Mouse (Mus musculus) hindbrain, embryonic 11.5 days (tissue): ENCODE data around the gene Dab2. TPM values are rescaled to one million over a fixed set of nuclear protein-coding genes. Genes with fewer than 3 reads are reported as not detected.

Experiments
- ATAC-seq: fragments of 200-750 bp; cut with Nextera tagmentation; 2 replicates; pipeline ENCODE4 v1.8.0; 2017; ENCODE audit warnings: mild to moderate bottlenecking, moderate TSS enrichment, moderate library complexity; ENCODE audit not compliant: low FRiP score
- DNase-seq: peaks from one replicate; pipeline ENCODE4 v3.0.0-alpha.2; 2015; ENCODE audit warnings: low spot score
- H3K27ac ChIP-seq: fragments of 300-500 bp; sonication (generic); 2 replicates; pipeline ENCODE4 v1.5.1; 2014; ENCODE audit warnings: mild to moderate bottlenecking, low read depth, low read length
- H3K27me3 ChIP-seq: fragments of 300-500 bp; sonication (generic); 2 replicates; pipeline ENCODE4 v1.6.1; 2014; ENCODE audit warnings: mild to moderate bottlenecking, low read length, moderate library complexity, mixed read lengths; ENCODE audit not compliant: control insufficient read depth, insufficient read depth
- H3K36me3 ChIP-seq: fragments of 300-500 bp; sonication (generic); 2 replicates; pipeline ENCODE4 v1.6.1; 2014; ENCODE audit warnings: mild to moderate bottlenecking, low read length, moderate library complexity, mixed read lengths; ENCODE audit not compliant: control insufficient read depth, insufficient read depth
- H3K4me1 ChIP-seq: fragments of 300-500 bp; sonication (generic); replicated peaks from 2 replicates; pipeline ENCODE4 v1.6.1; 2014; ENCODE audit warnings: low read length, mixed read lengths; ENCODE audit not compliant: control insufficient read depth, insufficient read depth
- H3K4me2 ChIP-seq: fragments of 300-500 bp; sonication (generic); replicated peaks from 2 replicates; pipeline ENCODE4 v1.6.1; 2014; ENCODE audit warnings: mild to moderate bottlenecking, low read depth, low read length
- H3K4me3 ChIP-seq: fragments of 300-500 bp; sonication (generic); 2 replicates; pipeline ENCODE4 v1.5.1; 2014; ENCODE audit warnings: low read depth, low read length
- H3K9ac ChIP-seq: fragments of 300-500 bp; sonication (generic); 2 replicates; pipeline ENCODE4 v1.6.1; 2014; ENCODE audit warnings: low read depth, low read length
- H3K9me3 ChIP-seq: fragments of 300-500 bp; sonication (generic); 2 replicates; pipeline ENCODE4 v1.6.1; 2016; ENCODE audit warnings: low read length; ENCODE audit not compliant: control insufficient read depth
- WGBS: fragments of 180-500 bp; shearing (Covaris S2); extraction: QIAGEN DNeasy Blood & Tissue Kit; methylation state at CpG from one replicate; pipeline ENCODE4 v1.1.7; 2014; 5-methylcytosine and 5-hydroxymethylcytosine counted together
- polyA plus RNA-seq: library from polyadenylated mRNA; unstranded; fragments of >200 nt; fragmentation: Nextera tagmentation; extraction: Ambion mirVana; gene quantifications from 2 replicates; pipeline ENCODE4 v1.2.1, GENCODE M21; 2014

Gene Dab2
- polyA plus RNA-seq, 1 experiment from 2014 or later: 70.2 TPM

GRCm38 (mm10) chr15:6280021-6280451, 19.6 kb upstream of the Dab2 start:
- DNase-seq: peak; percentile 15
- 61% methylated on average over 4 of the region's 4 CpGs for WGBS
- ATAC-seq: no peak
- no peaks in the 10 kb centered on the region for H3K4me1 ChIP-seq
- H3K4me2 ChIP-seq: no peak overlapping the region
- no peaks in the 10 kb centered on the region for H3K9me3 ChIP-seq
- no peaks in the 10 kb centered on the region for H3K36me3 ChIP-seq
- H3K27me3 ChIP-seq: no peaks in the 10 kb centered on the region
- H3K27ac ChIP-seq: no peak overlapping the region
- H3K9ac ChIP-seq: no peak overlapping the region
- H3K4me3 ChIP-seq: no peak overlapping the region

GRCm38 (mm10) chr15:6283249-6283648, 16.3 kb upstream of the Dab2 start:
- H3K4me2 ChIP-seq: no peak overlapping the region
- H3K27ac ChIP-seq: no peak overlapping the region
- ATAC-seq (no peak), DNase-seq (no peak)
- no peak overlapping the region for H3K9ac ChIP-seq
- H3K27me3 ChIP-seq: no peaks in the 10 kb centered on the region
- 74% methylated on average over 9 of the region's 9 CpGs for WGBS
- H3K9me3 ChIP-seq: no peaks in the 10 kb centered on the region
- no peaks in the 10 kb centered on the region for H3K4me1 ChIP-seq
- H3K36me3 ChIP-seq: no peaks in the 10 kb centered on the region
- no peak overlapping the region for H3K4me3 ChIP-seq

GRCm38 (mm10) chr15:6296071-6296470, 3.5 kb upstream of the Dab2 start:
- Histone ChIP-seq H3K9ac (no peak overlapping the region), H3K27me3 (no peaks in the 10 kb centered on the region), H3K27ac (no peak overlapping the region), H3K36me3 (no peaks in the 10 kb centered on the region), H3K4me2 (no peak overlapping the region), H3K4me1 (no peaks in the 10 kb centered on the region), H3K4me3 (no peak overlapping the region), H3K9me3 (no peaks in the 10 kb centered on the region)
- 73% methylated on average over 2 of the region's 2 CpGs for WGBS
- DNase-seq (no peak), ATAC-seq (no peak)

GRCm38 (mm10) chr15:6298726-6299125, 862 bp upstream of the Dab2 start:
- Histone ChIP-seq H3K36me3 (no peaks in the 10 kb centered on the region), H3K4me2 (no peak overlapping the region), H3K27me3 (no peaks in the 10 kb centered on the region), H3K4me1 (no peaks in the 10 kb centered on the region), H3K9me3 (no peaks in the 10 kb centered on the region), H3K9ac (no peak overlapping the region), H3K4me3 (no peak overlapping the region), H3K27ac (no peak overlapping the region)
- DNase-seq (no peak), ATAC-seq (no peak)
- WGBS: 86% methylated on average over 3 of the region's 3 CpGs

- ATAC-seq (no peak), DNase-seq (no peak)
- H3K36me3 ChIP-seq: no peaks in the 10 kb centered on the region
- WGBS: 88% methylated on average over 4 of the region's 4 CpGs
- H3K27ac ChIP-seq: no peak overlapping the region
- H3K4me1 ChIP-seq: no peaks in the 10 kb centered on the region
- no peaks in the 10 kb centered on the region for H3K27me3 ChIP-seq
- H3K9me3 ChIP-seq: no peaks in the 10 kb centered on the region
- H3K4me2 ChIP-seq: no peak overlapping the region
- H3K9ac ChIP-seq: no peak overlapping the region
- H3K4me3 ChIP-seq: no peak overlapping the region
Observed at GRCm38 (mm10) chr15:6302219-6302618, 2.6 kb downstream of the Dab2 start.

- DNase-seq (no peak), ATAC-seq (no peak)
- Histone ChIP-seq H3K9ac (no peak overlapping the region), H3K4me2 (no peak overlapping the region), H3K27ac (no peak overlapping the region), H3K36me3 (no peaks in the 10 kb centered on the region), H3K4me3 (no peak overlapping the region), H3K4me1 (no peaks in the 10 kb centered on the region), H3K27me3 (no peaks in the 10 kb centered on the region), H3K9me3 (no peaks in the 10 kb centered on the region)
- WGBS: 87% methylated on average over 2 of the region's 2 CpGs
Observed at GRCm38 (mm10) chr15:6303822-6304221, 4.2 kb downstream of the Dab2 start.

GRCm38 (mm10) chr15:6309633-6310032, 10.0 kb downstream of the Dab2 start:
- DNase-seq (no peak), ATAC-seq (no peak)
- H3K4me1 ChIP-seq: no peaks in the 10 kb centered on the region
- no peaks in the 10 kb centered on the region for H3K27me3 ChIP-seq
- no peaks in the 10 kb centered on the region for H3K9me3 ChIP-seq
- no peak overlapping the region for H3K4me3 ChIP-seq
- no peak overlapping the region for H3K4me2 ChIP-seq
- H3K27ac ChIP-seq: no peak overlapping the region
- WGBS: 95% methylated on average over 3 of the region's 3 CpGs
- H3K36me3 ChIP-seq: no peaks in the 10 kb centered on the region
- no peak overlapping the region for H3K9ac ChIP-seq

GRCm38 (mm10) chr15:6310417-6310816, 10.8 kb downstream of the Dab2 start:
- ATAC-seq (no peak), DNase-seq (no peak)
- no peak overlapping the region for H3K4me2 ChIP-seq
- no peak overlapping the region for H3K9ac ChIP-seq
- 87% methylated on average over 4 of the region's 4 CpGs for WGBS
- H3K27me3 ChIP-seq: no peaks in the 10 kb centered on the region
- H3K4me1 ChIP-seq: no peaks in the 10 kb centered on the region
- no peak overlapping the region for H3K27ac ChIP-seq
- H3K4me3 ChIP-seq: no peak overlapping the region
- H3K36me3 ChIP-seq: no peaks in the 10 kb centered on the region
- H3K9me3 ChIP-seq: no peaks in the 10 kb centered on the region

GRCm38 (mm10) chr15:6312396-6312795, 12.8 kb downstream of the Dab2 start:
- DNase-seq (no peak), ATAC-seq (no peak)
- no peaks in the 10 kb centered on the region for H3K9me3 ChIP-seq
- H3K27ac ChIP-seq: no peak overlapping the region
- no peak overlapping the region for H3K4me2 ChIP-seq
- H3K9ac ChIP-seq: no peak overlapping the region
- no peaks in the 10 kb centered on the region for H3K27me3 ChIP-seq
- no peaks in the 10 kb centered on the region for H3K36me3 ChIP-seq
- WGBS: 95% methylated on average over 3 of the region's 3 CpGs
- H3K4me1 ChIP-seq: no peaks in the 10 kb centered on the region
- no peak overlapping the region for H3K4me3 ChIP-seq
